Mouse (Mus musculus) stomach, postnatal 0 days (tissue): Measurements from ENCODE around the gene Cd69. TPM values are rescaled to one million over a fixed set of nuclear protein-coding genes. Genes with fewer than 3 reads are reported as not detected.

Source experiments
- ATAC-seq: fragments of 200-750 bp; cut with Nextera tagmentation; 2 replicates; pipeline ENCODE4 v1.8.0; 2017; ENCODE audit not compliant: low FRiP score, low TSS enrichment
- DNase-seq: peaks from one replicate; pipeline ENCODE4 v3.0.0-alpha.2; 2016; ENCODE audit warnings: low spot score
- H3K27ac ChIP-seq: fragments of 300-500 bp; sonication (generic); replicated peaks from 2 replicates; pipeline ENCODE4 v1.5.1; 2014; ENCODE audit warnings: mild to moderate bottlenecking, control low read depth
- H3K27me3 ChIP-seq: fragments of 300-500 bp; sonication (generic); 2 replicates; pipeline ENCODE4 v1.6.1; 2014; ENCODE audit warnings: low read length; ENCODE audit not compliant: control insufficient read depth, insufficient read depth
- H3K36me3 ChIP-seq: fragments of 300-500 bp; sonication (generic); 2 replicates; pipeline ENCODE4 v1.6.1; 2014; ENCODE audit warnings: low read length, mixed read lengths; ENCODE audit not compliant: control insufficient read depth, insufficient read depth
- H3K4me1 ChIP-seq: fragments of 300-500 bp; sonication (generic); replicated peaks from 2 replicates; pipeline ENCODE4 v1.6.1; 2014; ENCODE audit warnings: antibody characterized with exemption; ENCODE audit not compliant: control insufficient read depth, insufficient read depth
- H3K4me2 ChIP-seq: fragments of 300-500 bp; sonication (generic); replicated peaks from 2 replicates; pipeline ENCODE4 v1.6.1; 2014; ENCODE audit warnings: low read depth, mild to moderate bottlenecking, control low read depth, moderate library complexity
- H3K4me3 ChIP-seq: fragments of 300-500 bp; sonication (generic); 2 replicates; pipeline ENCODE4 v1.5.1; 2014; ENCODE audit warnings: low read depth, low read length, control low read depth
- H3K9ac ChIP-seq: fragments of 300-500 bp; sonication (generic); 2 replicates; pipeline ENCODE4 v1.6.1; 2014; ENCODE audit warnings: mild to moderate bottlenecking, low read length, control low read depth, mixed read lengths
- H3K9me3 ChIP-seq: fragments of 300-500 bp; sonication (generic); 2 replicates; pipeline ENCODE4 v1.6.1; 2016; ENCODE audit warnings: low read length; ENCODE audit not compliant: control insufficient read depth
- CTCF ChIP-seq: IDR thresholded peaks from 2 replicates; pipeline ENCODE4 v1.5.1; 2016; ENCODE audit warnings: antibody characterized with exemption, low read depth, mild to moderate bottlenecking, moderate library complexity
- EP300 ChIP-seq: optimal IDR thresholded peaks from 2 replicates; pipeline ENCODE3; 2016; ENCODE audit warnings: antibody characterized with exemption
- WGBS: fragments of 180-500 bp; shearing (Covaris S2); extraction: QIAGEN DNeasy Blood & Tissue Kit; methylation state at CpG from one replicate; pipeline ENCODE4 v1.1.7; 2014; 5-methylcytosine and 5-hydroxymethylcytosine counted together
- polyA plus RNA-seq: library from polyadenylated mRNA; unstranded; fragments of >200 nt; fragmentation: Nextera tagmentation; extraction: Ambion mirVana; gene quantifications from 2 replicates; pipeline ENCODE4 v1.2.1, GENCODE M21; 2015

Gene Cd69
- polyA plus RNA-seq, 1 experiment from 2014 or later = 0.15 TPM

DNA sequence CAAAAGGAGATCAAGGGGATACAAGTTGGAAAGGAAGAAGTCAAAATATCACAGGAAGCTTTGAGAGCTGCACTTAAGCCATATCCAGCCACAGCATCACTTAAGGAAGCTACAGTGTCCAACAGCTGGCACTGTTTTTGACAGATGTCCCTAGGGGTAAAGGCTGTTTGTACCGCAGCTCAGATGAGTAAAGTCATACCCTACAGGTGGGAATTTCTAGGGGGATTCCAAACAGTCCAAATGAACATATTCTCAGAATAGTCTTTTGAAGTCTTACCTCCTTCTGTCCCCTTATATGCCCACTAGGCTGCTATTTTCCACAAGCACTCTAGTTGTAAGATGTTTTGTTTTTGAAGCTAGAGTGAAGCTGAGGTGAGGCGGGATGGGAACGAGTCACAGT lies 37.3 kb upstream of the Cd69 start:
- no peaks in the 10 kb centered on the region for H3K36me3 ChIP-seq
- no peak for TF ChIP-seq CTCF
- TF ChIP-seq EP300 = no peak
- 76% methylated on average over 3 of the region's 3 CpGs for WGBS

DNA sequence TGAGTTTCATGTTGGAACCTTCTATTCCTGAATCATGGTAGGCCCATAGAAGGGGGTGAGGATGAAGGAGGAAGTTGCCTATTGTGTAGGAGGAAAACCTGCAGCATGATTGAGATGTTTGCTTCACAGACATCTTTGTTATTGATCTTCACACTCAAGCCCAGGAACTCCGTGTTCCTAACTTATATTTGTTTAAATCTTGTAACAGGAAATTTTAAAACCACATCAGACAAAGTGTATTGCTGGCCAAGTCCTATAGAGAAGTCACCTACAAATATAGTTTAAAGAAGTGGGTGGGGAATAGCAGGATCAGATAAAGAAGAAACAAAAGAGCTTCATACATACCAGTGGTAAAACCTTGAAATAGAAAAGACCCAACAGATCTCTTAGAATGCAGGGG lies 28.9 kb upstream of the Cd69 start:
- DNase-seq (no peak), ATAC-seq (no peak)
- H3K4me1 ChIP-seq = no peaks in the 10 kb centered on the region
- no peaks in the 10 kb centered on the region for H3K36me3 ChIP-seq
- no peaks in the 10 kb centered on the region for H3K27me3 ChIP-seq
- 29% methylated on average over 1 of the region's 1 CpGs for WGBS
- H3K9ac ChIP-seq = no peak overlapping the region
- no peak overlapping the region for H3K27ac ChIP-seq
- H3K4me2 ChIP-seq = no peak overlapping the region
- no peak overlapping the region for H3K4me3 ChIP-seq
- TF ChIP-seq EP300 (no peak), CTCF (no peak)
- no peaks in the 10 kb centered on the region for H3K9me3 ChIP-seq

More for the DNA sequence above, 37.3 kb upstream of the Cd69 start:
- no peak overlapping the region for H3K9ac ChIP-seq
- H3K27me3 ChIP-seq = no peaks in the 10 kb centered on the region
- H3K27ac ChIP-seq = no peak overlapping the region
- H3K4me2 ChIP-seq = no peak overlapping the region
- ATAC-seq = no peak
- DNase-seq = no peak
- H3K4me3 ChIP-seq = no peak overlapping the region
- H3K9me3 ChIP-seq = no peaks in the 10 kb centered on the region
- no peaks in the 10 kb centered on the region for H3K4me1 ChIP-seq

DNA sequence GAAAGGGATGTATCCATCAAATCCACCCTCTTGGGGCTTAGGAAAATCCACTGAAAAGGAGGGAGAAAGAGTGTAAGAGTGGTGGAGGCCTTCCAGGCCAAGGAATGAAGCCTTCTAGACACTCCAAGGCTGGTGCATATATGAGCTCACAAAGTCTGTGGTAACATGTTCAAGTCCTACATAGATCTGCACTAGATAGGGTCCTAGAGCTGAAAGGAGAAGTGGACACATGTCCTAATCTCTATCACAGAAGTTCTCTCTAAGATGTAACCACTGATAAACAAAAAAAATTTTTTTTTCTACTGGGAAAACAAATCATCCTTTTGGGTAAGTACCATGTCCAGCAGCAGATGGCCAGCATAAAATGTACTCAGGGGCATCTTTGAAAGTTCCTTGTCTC lies 13.5 kb upstream of the Cd69 start:
- Histone ChIP-seq H3K27ac (no peak overlapping the region), H3K4me2 (no peak overlapping the region), H3K4me1 (no peaks in the 10 kb centered on the region), H3K4me3 (no peak overlapping the region), H3K36me3 (no peaks in the 10 kb centered on the region), H3K9me3 (no peaks in the 10 kb centered on the region), H3K27me3 (no peaks in the 10 kb centered on the region), H3K9ac (no peak overlapping the region)
- no peak for DNase-seq
- TF ChIP-seq CTCF = no peak
- ATAC-seq = no peak

DNA sequence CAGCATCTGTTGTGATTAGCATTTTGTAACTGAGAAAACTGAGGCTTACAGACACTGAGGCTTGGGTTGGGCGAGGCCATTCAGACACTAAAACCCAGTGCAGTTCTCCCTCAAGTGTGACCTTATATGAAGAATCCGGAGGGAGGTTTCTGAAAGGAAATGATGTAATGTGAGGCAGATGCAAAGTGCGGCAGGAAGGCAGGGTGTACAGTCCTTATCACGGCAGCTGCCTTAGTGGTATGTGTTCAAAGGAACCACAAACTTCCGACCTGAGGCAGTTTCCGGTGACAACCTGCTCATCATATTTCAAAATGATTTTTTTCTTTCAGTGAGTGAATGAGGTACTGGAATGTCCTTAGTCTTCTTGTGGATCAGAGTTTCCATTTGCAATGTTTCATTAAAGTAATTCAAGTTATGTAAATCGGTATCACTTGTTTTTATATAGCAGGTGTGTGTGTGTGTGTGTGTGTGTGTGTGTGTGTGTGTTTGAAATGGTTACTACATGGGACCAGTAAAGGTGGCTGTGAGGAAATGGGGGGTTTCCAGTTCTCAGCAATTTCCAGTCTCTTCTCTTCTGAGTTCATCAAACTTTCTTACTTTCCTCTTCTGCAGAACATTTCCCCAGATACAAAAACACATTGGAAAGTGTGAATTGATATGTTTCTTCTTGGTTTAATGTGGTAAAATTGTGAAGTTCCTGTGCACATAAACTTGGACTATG lies 9.3 kb upstream of the Cd69 start:
- DNase-seq (no peak), ATAC-seq (no peak)
- Histone ChIP-seq H3K27me3 (no peaks in the 10 kb centered on the region), H3K27ac (no peak overlapping the region), H3K4me3 (no peak overlapping the region), H3K9me3 (no peaks in the 10 kb centered on the region), H3K4me2 (no peak overlapping the region), H3K9ac (no peak overlapping the region), H3K4me1 (no peaks in the 10 kb centered on the region), H3K36me3 (no peaks in the 10 kb centered on the region)
- TF ChIP-seq EP300 = no peak
- TF ChIP-seq CTCF = no peak
- WGBS = 58% methylated on average over 7 of the region's 7 CpGs

DNA sequence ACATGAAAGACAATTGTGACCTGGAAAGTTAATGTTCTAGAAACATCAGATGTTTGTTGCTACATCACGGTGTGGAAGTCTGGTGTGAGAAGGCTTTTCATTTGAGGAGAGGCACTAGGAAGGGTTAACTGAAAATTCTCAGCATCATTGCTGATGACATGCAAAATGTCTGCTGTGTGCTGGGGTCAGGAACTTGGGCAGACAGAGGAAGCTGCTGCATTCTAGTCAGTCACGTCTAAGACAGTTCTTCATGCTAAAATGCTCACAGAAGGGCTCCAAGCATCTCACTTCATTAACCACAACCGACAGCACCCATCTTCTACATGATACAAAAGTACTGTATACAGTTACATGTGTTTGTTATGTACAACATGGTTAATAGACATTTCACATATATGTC lies 8.0 kb upstream of the Cd69 start:
- TF ChIP-seq EP300 (no peak), CTCF (no peak)
- ATAC-seq (no peak), DNase-seq (no peak)
- Histone ChIP-seq H3K36me3 (no peaks in the 10 kb centered on the region), H3K9ac (no peak overlapping the region), H3K4me2 (no peak overlapping the region), H3K27ac (no peak overlapping the region), H3K4me1 (no peaks in the 10 kb centered on the region), H3K4me3 (no peak overlapping the region), H3K27me3 (no peaks in the 10 kb centered on the region), H3K9me3 (no peaks in the 10 kb centered on the region)
- WGBS = 67% methylated on average over 3 of the region's 3 CpGs

DNA sequence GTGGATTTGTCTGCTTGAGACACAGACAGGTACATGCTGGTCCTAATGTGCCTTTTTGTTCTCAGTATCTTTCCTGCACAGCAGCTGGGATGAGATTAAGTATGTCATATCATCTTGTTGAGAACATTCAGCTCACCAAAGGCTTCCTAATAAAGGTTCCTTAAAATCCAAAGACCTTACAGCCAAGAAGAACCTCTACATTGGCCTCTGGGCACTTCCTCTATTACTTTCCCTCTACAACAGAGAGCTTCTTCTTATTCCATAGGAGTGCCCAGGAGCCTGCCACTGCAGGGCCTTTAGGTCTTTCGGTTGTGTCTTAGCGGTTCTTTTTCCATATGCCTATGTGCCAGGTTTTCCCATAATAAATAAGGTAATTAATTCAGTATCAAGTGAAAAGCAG lies 1.2 kb upstream of the Cd69 start:
- Histone ChIP-seq H3K27ac (no peak overlapping the region), H3K9me3 (no peaks in the 10 kb centered on the region), H3K4me1 (no peaks in the 10 kb centered on the region), H3K4me3 (no peak overlapping the region), H3K9ac (no peak overlapping the region), H3K27me3 (no peaks in the 10 kb centered on the region), H3K36me3 (no peaks in the 10 kb centered on the region), H3K4me2 (no peak overlapping the region)
- TF ChIP-seq EP300 (no peak), CTCF (no peak)
- no peak for DNase-seq
- no peak for ATAC-seq
- WGBS = 92% methylated on average over 2 of the region's 2 CpGs
